Mouse (Mus musculus): ENCODE results near the gene Aldh16a1. TPM values are rescaled to one million over a fixed set of nuclear protein-coding genes. Genes with fewer than 3 reads are reported as not detected.

Aldh16a1 gene
- polyA plus RNA-seq (2017; shearing (Covaris generic)), result 36.2 TPM

DNA sequence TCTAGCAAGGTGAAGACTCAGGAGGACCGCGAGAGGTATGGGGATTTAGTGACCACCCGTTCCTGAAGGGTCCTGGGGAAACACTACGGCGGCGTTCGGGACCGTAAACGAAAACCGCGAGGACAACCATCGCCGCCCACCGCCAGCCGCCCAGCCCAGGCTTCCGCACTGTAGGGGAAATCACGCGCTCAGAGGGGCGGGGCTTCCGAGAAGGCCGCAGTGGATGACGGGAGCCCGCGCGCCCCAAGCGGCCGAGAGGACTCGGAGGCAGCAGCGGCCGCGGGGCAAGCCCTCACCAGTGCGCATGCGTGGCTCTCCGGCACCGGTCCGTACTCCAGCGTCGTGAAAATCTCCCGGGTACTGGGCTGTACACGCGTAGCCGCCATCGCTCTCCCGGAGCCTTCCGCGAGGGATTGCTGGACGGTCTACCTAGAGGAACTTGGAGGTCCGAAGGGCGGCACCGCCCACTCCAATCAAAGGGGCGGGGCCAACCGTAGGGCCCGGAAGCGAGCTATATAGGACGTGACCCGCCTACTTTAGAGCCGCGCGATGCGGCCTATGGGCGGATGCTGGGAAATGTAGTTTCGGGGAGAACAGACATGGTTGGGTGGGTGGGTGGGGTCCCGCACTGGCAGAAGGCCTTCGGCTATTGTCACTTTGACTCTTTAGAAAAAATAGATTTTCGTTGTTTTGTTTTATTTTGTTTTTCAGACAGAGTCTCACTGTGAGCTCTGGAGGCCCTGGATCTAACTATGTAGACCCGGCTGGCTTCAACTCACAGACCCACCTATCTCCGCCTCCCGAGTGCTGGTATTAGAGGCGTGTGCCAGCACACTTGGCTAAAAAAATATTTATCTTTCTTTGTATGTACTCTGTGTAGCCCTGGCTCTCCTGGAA, at the start of gene Aldh16a1, which contains the start of gene Pih1d1:
Gene Aldh16a1 (minus strand): TSS at position 489 of the 897 bp plus-strand sequence.
Gene Pih1d1 (plus strand): TSS at position 208 of the 897 bp plus-strand sequence.

DNA sequence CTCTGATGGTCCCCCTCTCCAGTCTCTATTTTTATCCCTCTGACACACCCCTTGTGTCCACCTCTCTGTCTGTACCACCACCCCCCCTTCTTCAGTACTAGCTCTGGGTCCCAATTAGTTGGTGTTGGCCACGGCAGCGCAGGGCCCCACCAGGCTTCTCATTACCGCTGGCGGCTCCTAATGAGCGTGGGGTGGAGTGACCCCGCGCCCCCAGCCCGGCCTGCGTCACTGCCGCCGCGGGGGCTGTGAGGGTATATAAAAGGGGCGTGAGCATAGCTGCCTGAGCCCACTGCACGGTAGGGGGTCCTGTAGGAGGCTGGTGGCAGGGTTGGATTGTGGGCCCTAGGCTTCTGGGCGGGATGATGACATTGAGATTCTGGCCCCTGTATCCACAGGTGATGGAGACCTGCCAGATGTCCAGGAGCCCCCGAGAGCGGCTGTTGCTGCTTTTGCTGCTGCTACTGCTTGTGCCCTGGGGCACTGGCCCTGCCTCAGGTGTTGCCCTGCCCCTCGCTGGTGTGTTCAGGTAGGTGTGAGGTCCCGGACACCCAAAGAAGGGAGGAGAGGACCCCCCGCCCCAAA, 26.6 kb upstream of the Aldh16a1 start, which contains the start of gene Pth2:
Gene Pth2 (plus strand): TSS at position 100 of the 582 bp plus-strand sequence.

DNA sequence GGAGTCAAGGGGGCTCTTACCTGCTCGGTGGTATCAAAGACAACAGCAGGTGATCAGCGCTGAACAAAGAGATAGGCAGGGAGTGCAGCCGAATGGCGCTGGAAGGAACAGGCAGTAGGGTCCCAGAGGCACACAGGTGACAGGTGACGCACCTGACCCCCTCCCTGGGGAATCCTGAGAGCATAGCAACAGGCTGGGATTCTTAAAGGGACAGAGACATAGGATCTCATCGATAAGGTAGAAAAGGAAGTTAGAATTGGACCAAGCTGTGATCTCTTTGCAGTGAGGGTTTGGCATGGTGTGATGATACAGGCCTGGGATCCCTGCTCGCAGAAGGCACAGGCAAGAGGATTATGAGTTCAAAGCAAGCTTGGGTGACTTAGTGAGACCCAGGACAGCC, 25.1 kb upstream of the Aldh16a1 start, which contains the start of gene Gfy:
Gene Gfy (minus strand): TSS at position 101 of the 400 bp plus-strand sequence.

DNA sequence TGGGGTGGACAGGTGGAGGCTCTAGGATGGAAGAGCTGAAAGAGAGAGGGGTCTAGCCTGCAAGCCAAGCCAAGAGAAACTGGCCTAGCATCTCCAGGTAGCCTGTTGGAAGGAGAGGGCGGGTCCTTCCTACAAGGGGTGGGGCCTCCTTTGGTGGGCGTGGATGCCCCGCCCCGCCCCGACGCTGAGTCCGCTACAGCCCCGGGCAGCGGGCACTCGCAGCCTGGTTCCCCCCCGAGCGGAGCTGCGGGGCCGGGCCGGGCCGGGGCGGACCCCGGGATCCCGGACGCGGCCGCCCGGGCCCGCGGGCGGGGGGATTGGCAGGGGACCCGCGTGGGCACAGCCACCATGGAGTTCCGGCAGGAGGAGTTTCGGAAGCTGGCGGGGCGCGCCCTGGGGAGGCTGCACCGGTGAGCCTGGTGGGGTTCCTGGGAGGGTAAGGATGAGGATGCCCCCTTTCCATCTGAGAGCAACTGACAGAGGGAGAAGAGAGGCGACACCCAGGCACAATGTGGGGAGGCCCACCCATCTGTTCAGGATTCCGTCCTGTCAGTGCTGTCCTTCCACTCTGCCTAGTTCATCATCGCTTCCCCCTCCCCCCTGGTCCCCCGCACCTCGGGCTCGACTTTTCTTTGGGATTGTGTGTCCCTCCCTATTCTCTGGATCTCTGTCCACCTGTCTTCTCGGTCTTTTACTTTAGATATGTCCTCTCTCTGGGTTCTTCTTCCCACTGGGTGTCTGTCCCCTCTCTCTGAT, 9.5 kb upstream of the Aldh16a1 start, which contains the start of gene Slc17a7:
Gene Slc17a7 (plus strand): TSS at position 215 of the 756 bp plus-strand sequence.

DNA sequence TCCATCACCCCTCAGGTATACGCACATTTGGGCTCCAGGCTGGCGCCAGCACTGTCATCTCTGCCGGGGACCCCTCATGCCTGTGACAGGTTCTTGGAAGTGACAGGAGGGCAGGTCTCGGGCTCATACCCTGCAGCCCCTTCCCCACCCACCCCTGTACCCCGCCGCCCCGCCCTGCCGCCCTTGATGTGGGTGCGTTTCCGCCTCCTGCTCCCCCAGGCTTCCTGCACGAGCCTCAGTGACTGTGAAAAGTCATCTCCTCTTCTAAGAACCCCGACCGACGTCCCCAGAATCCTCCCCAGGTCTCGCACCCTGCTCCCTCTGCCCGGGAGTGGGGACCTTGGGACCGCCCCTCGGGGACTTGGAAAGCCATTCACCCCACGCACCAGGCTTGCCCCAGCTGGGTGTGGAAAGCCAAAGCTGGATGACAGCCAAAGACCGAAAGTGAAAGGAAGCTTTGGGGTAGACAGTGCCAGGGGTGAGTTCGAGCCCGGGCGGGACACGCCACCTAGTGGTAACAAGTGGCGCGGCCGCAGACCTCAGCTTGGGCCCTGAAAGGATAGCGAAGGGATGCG, 18.3 kb downstream of the Aldh16a1 start, which contains the start of the genes Gm45713 and Flt3l:
Gene Gm45713 (minus strand): TSS at position 239 of the 575 bp plus-strand sequence.
Gene Flt3l (minus strand): TSS at position 440 of the 575 bp plus-strand sequence.

DNA sequence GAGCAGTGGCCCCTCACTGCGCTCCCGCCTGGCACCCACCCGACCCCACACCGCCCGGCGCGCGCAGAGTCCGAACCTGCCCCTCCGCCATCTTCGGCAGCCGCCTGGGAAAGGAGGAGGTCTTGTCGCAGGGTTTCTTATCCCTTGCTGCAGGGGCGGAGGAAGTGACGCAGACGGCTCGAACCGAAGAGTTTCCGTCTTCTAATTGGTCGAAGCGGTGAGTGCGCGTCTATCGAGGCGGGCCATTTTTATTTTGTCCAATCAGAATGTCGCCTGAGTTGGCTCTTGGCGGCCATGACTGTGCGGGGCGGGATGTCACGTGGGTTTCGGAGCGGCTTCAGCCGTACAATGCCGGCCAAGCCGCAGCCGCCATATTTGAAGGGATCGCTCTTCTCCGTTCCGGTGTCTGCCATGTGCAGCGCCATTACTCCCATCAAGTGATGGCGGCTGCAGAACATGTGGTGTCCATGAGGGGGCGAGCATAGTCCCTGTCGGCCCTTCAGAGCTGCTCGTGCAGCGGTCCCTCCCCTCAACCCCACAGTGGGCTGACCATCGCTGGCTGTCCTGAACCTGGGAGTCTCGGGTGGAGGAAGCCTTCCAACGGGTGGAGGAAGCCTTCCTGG, 25.6 kb downstream of the Aldh16a1 start, which contains the start of gene Rpl13a:
Gene Rpl13a (minus strand): TSS at position 138 of the 623 bp plus-strand sequence.

DNA sequence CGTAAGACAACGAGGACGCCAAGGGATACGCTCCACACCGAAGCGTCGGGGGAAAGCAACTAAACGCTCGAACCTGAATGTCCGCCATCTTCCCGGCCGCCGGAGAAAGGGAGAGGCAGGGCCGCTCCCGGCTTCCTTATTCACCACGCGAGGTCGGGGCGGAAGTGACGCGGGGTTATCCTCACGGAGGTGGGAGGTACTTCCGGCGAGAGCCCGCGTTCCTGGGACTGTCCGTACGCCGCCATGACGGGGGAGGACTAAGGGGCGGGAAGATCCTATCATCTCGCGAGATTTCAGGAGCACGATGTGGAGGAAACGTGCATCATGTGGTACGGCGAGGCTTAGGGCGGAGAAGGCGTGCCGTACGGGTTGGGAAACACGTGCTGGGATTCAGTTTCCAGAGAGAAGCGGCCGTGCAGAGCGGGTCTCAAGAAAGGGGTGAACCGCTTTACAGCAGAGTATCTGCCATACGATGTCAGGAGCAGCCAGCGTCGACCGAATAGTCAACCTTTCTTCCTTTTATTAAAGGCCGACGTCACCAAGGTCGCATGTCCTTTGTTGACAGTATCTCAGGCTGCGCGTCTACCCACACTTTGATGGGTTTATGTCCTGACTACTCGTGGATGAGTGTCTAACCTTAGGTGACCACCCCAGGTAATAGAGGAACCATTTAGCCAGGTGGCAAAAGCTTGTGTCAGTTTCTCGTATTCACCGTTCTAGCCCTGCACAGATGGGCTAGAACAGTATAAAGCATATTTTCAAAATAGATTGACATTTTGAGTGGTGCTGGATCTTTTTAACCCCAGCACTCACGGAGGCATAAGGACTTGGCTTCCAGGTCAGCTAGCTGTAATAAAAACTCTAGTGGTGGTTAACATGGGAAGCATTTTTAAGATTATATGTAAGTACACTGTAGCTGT, 29.9 kb downstream of the Aldh16a1 start, which contains the start of gene Rps11:
Gene Rps11 (minus strand): TSS at position 216 of the 920 bp plus-strand sequence.

DNA sequence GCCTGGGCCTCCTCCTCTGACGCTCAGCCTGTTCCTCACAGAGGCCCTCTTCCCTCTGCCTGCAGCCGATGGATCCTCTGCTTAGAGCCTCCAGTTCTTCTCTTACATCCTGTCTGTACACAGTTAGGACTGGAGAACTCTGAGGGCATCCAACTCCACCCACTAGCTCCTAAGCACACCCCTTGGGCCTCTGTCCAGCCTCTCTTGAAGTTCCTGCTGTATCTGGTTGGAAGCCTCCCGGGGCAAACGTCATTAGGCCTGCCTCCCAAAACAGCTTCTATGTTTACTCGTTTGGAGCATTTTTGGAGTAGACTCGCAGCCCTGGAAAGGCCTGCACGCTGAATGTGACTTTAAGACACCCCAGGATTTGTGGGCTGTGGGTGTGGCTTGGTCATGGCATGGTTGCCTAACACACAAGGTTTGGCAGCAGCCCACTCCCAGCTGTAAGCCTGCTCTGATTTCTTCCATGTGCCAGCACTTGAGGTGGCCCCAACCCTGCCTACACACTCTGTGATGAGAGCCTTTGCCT, 50.7 kb downstream of the Aldh16a1 start, which contains the start of gene Fcgrt:
Gene Fcgrt (minus strand): TSS at position 200 of the 529 bp plus-strand sequence.

DNA sequence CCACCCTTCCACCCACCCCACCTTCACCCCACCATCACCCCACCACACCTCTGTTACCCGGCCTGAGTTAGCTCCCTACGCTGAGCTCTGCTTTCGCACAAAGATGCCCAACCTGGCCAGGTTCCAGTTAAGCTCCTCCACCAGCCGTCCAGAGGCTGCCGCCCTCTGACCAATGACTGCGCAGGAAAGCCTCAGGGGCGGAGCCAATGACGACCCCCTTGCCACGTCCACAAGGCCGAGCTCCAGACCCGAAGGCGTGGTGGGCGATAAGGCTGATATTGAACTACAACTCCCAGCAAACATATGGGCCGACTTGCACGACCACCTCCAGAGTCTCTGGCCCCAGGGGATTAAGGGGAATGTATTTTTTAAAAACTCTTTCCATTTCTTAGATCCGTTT, 62.3 kb downstream of the Aldh16a1 start, which contains the start of gene Rcn3:
Gene Rcn3 (minus strand): TSS at position 174 of the 400 bp plus-strand sequence.

Other genes with a start within 250 kb of the Aldh16a1 start
- 45.9 TPM for gene Ap2a1, start 225.1 kb downstream of the Aldh16a1 start, polyA plus RNA-seq (2017; shearing (Covaris generic))
- 0.28 TPM for gene Tsks, start 211.4 kb downstream of the Aldh16a1 start, polyA plus RNA-seq (2017; shearing (Covaris generic))
- 0.67 TPM for gene Cpt1c, start 179.7 kb downstream of the Aldh16a1 start, polyA plus RNA-seq (2017; shearing (Covaris generic))
- 143 TPM for gene Prmt1, start 168.0 kb downstream of the Aldh16a1 start, polyA plus RNA-seq (2017; shearing (Covaris generic))
- 134 TPM for gene Irf3, start 156.9 kb downstream of the Aldh16a1 start, polyA plus RNA-seq (2017; shearing (Covaris generic))
- 13.6 TPM for gene Bcl2l12, start 155.9 kb downstream of the Aldh16a1 start, polyA plus RNA-seq (2017; shearing (Covaris generic))
- gene Scaf1, start 138.2 kb downstream of the Aldh16a1 start, polyA plus RNA-seq (2017; shearing (Covaris generic)), result 22.3 TPM
- 25.1 TPM for gene Rras, start 136.6 kb downstream of the Aldh16a1 start, polyA plus RNA-seq (2017; shearing (Covaris generic))
- 1.0 TPM for gene Prr12, start 101.7 kb downstream of the Aldh16a1 start, polyA plus RNA-seq (2017; shearing (Covaris generic))
- gene Nosip, start 92.2 kb downstream of the Aldh16a1 start, polyA plus RNA-seq (2017; shearing (Covaris generic)), result 78.5 TPM
- 1.6 TPM for gene Prrg2, start 91.9 kb downstream of the Aldh16a1 start, polyA plus RNA-seq (2017; shearing (Covaris generic))
- gene Rcn3, start 62.4 kb downstream of the Aldh16a1 start, polyA plus RNA-seq (2017; shearing (Covaris generic)), result 5.5 TPM
- 6.4 TPM for gene Fcgrt, start 50.7 kb downstream of the Aldh16a1 start, polyA plus RNA-seq (2017; shearing (Covaris generic))
- 1,883 TPM for gene Rps11, start 30.1 kb downstream of the Aldh16a1 start, polyA plus RNA-seq (2017; shearing (Covaris generic))
- gene Rpl13a, start 25.8 kb downstream of the Aldh16a1 start, polyA plus RNA-seq (2017; shearing (Covaris generic)), result 3,183 TPM
- not detected for gene Gm45713, start 18.4 kb downstream of the Aldh16a1 start, polyA plus RNA-seq (2017; shearing (Covaris generic))
- gene Flt3l, start 18.2 kb downstream of the Aldh16a1 start, polyA plus RNA-seq (2017; shearing (Covaris generic)), result 165 TPM
- 28.2 TPM for gene Pih1d1, start 281 bp downstream of the Aldh16a1 start, polyA plus RNA-seq (2017; shearing (Covaris generic))
- gene Slc17a7, start 9.4 kb upstream of the Aldh16a1 start, polyA plus RNA-seq (2017; shearing (Covaris generic)), result not detected
- gene Gfy, start 25.0 kb upstream of the Aldh16a1 start, polyA plus RNA-seq (2017; shearing (Covaris generic)), result not detected
- gene Pth2, start 26.4 kb upstream of the Aldh16a1 start, polyA plus RNA-seq (2017; shearing (Covaris generic)), result not detected
- 0.95 TPM for gene Ccdc155, start 50.3 kb upstream of the Aldh16a1 start, polyA plus RNA-seq (2017; shearing (Covaris generic))
- gene Dkkl1, start 57.6 kb upstream of the Aldh16a1 start, polyA plus RNA-seq (2017; shearing (Covaris generic)), result 66.4 TPM
- 1.7 TPM for gene Tead2, start 61.2 kb upstream of the Aldh16a1 start, polyA plus RNA-seq (2017; shearing (Covaris generic))
- gene Cd37, start 84.5 kb upstream of the Aldh16a1 start, polyA plus RNA-seq (2017; shearing (Covaris generic)), result 386 TPM
- not detected for gene Slc6a16, start 86.5 kb upstream of the Aldh16a1 start, polyA plus RNA-seq (2017; shearing (Covaris generic))
- gene Slc6a21, start 122.9 kb upstream of the Aldh16a1 start, polyA plus RNA-seq (2017; shearing (Covaris generic)), result 0.93 TPM
- gene Trpm4, start 179.2 kb upstream of the Aldh16a1 start, polyA plus RNA-seq (2017; shearing (Covaris generic)), result 5.0 TPM
- not detected for gene Hrc, start 180.7 kb upstream of the Aldh16a1 start, polyA plus RNA-seq (2017; shearing (Covaris generic))
- gene Ppfia3, start 212.4 kb upstream of the Aldh16a1 start, polyA plus RNA-seq (2017; shearing (Covaris generic)), result 0.12 TPM
- not detected for gene Lin7b, start 216.0 kb upstream of the Aldh16a1 start, polyA plus RNA-seq (2017; shearing (Covaris generic))
- gene Snrnp70, start 241.2 kb upstream of the Aldh16a1 start, polyA plus RNA-seq (2017; shearing (Covaris generic)), result 211 TPM

Measured in effector memory CD4-positive, alpha-beta T cell, adult 7 months (primary cell).